In genomic region chr9:88438555-88439237, GRCm38 (mm10) we compare ENCODE assay signal across 8 mouse cellular contexts. TPM values are rescaled to one million over a fixed set of nuclear protein-coding genes. Genes with fewer than 3 reads are reported as not detected.
DNase-seq lines count a peak whose midpoint lies in the region; ATAC-seq and TF ChIP-seq lines count a peak whose summit lies in the region.

Snx14 (minus strand) TSS chr9:88438958.

- DNase-seq in CH12.LX (ENCODE audit: extremely low read depth) = peak; percentile 84
- peak; percentile 79 for DNase-seq in c-Kit-positive CD71-positive TER-119-negative erythroid progenitor cells, embryonic 14.5 days (ENCODE audit: low read depth)
- DNase-seq in forebrain, embryonic 11.5 days (ENCODE audit: low spot score) = peak; percentile 96
- peak; percentile 97 to 98 for DNase-seq in kidney, postnatal 36 days
- peak; percentile 97 for DNase-seq in telencephalon, adult 2 months (ENCODE audit: low read depth, low spot score)

- H3K4me1 ChIP-seq in CH12.LX (ENCODE audit: control insufficient read depth in 1 of 2, insufficient read depth in 2 of 2) = peaks cover 2 to 24% of the 10 kb centered on the region in 2 experiments; a peak in 3 of 4 replicates
- H3K4me1 ChIP-seq in forebrain, embryonic 11.5 days (replicated peaks; ENCODE audit: control insufficient read depth, insufficient read depth, low read length) = no peaks in the 10 kb centered on the region
- peaks cover 12% of the 10 kb centered on the region for H3K4me1 ChIP-seq in heart, embryonic 16.5 days (ENCODE audit: control insufficient read depth, insufficient read depth, low read length)
- H3K4me1 ChIP-seq in liver, embryonic 15.5 days (replicated peaks) = peaks cover 19% of the 10 kb centered on the region
- peaks cover 3% of the 10 kb centered on the region; the same call in 1 of the 2 replicates for H3K4me1 ChIP-seq in neural tube, embryonic 12.5 days

- in situ Hi-C loops in CH12.LX (cut with MboI; ENCODE audit: low pct_ligation_motif_present, low pct_unique_long_range_greater_than_20kb, low sequenced_read_pairs) = no loop called here

- H3K27me3 ChIP-seq in CH12.LX (replicated peaks) = no peaks in the 10 kb centered on the region
- no peaks in the 10 kb centered on the region for H3K27me3 ChIP-seq in forebrain, embryonic 11.5 days (ENCODE audit: control insufficient read depth, insufficient read depth, low read length)
- H3K27me3 ChIP-seq in heart, embryonic 16.5 days (ENCODE audit: control insufficient read depth, insufficient read depth, low read length) = no peaks in the 10 kb centered on the region
- H3K27me3 ChIP-seq in liver, embryonic 15.5 days = no peaks in the 10 kb centered on the region
- H3K27me3 ChIP-seq in neural tube, embryonic 12.5 days (replicated peaks) = no peaks in the 10 kb centered on the region

- peak within 1 kb of the TSS; percentile 75 for H3K9ac ChIP-seq in CH12.LX (ENCODE audit: insufficient read depth, low read depth)
- H3K9ac ChIP-seq in forebrain, embryonic 11.5 days (ENCODE audit: low read length) = peak within 1 kb of the TSS; percentile 82
- peak within 1 kb of the TSS; percentile 94 for H3K9ac ChIP-seq in heart, embryonic 16.5 days (ENCODE audit: low read length)
- H3K9ac ChIP-seq in liver, embryonic 15.5 days = peak within 1 kb of the TSS; percentile 88
- H3K9ac ChIP-seq in neural tube, embryonic 12.5 days = peak within 1 kb of the TSS; percentile 70

- no peak for TF ChIP-seq RAD21 in CH12.LX (IDR thresholded peaks at IDR 0.05; ENCODE audit: low read depth, low read length)

- no peak for TF ChIP-seq EP300 in CH12.LX (IDR thresholded peaks at IDR 0.05; ENCODE audit: low read length)

- TF ChIP-seq POLR2A in CH12.LX (IDR thresholded peaks at IDR 0.05; ENCODE audit: low read depth, low read length) = peak; percentile 74

- TF ChIP-seq CTCF in CH12.LX (conservative IDR thresholded peaks at IDR 0.05 in 1 of 2, IDR thresholded peaks at IDR 0.05 in 1 of 2; ENCODE audit: low read depth in 2 of 2, low read length in 2 of 2) = no peak

- H3K9me3 ChIP-seq in CH12.LX (replicated peaks; ENCODE audit: low read length) = no peaks in the 10 kb centered on the region
- H3K9me3 ChIP-seq in forebrain, embryonic 11.5 days (ENCODE audit: control insufficient read depth, low read length) = no peaks in the 10 kb centered on the region
- H3K9me3 ChIP-seq in heart, embryonic 16.5 days (replicated peaks; ENCODE audit: control insufficient read depth, low read length) = no peaks in the 10 kb centered on the region
- no peaks in the 10 kb centered on the region for H3K9me3 ChIP-seq in liver, embryonic 15.5 days (replicated peaks)
- no peaks in the 10 kb centered on the region for H3K9me3 ChIP-seq in neural tube, embryonic 12.5 days

- H3K27ac ChIP-seq in CH12.LX (ENCODE audit: insufficient read depth, low read depth) = peak within 1 kb of the TSS; percentile 58
- H3K27ac ChIP-seq in forebrain, embryonic 11.5 days (ENCODE audit: low read depth, low read length) = peak within 1 kb of the TSS; percentile 66; the same call in 1 of the 2 replicates
- peak within 1 kb of the TSS; percentile 95 for H3K27ac ChIP-seq in heart, embryonic 16.5 days (ENCODE audit: low read length)
- H3K27ac ChIP-seq in liver, embryonic 15.5 days (replicated peaks) = peak within 1 kb of the TSS; percentile 93
- peak within 1 kb of the TSS; percentile 57; the same call in 1 of the 2 replicates for H3K27ac ChIP-seq in neural tube, embryonic 12.5 days

- peak; percentile 98 for ATAC-seq in forebrain, embryonic 11.5 days (replicated peaks; ENCODE audit: low FRiP score)
- peak; percentile 98 for ATAC-seq in heart, embryonic 16.5 days (replicated peaks; ENCODE audit: extremely low read depth, insufficient read depth, low FRiP score)
- ATAC-seq in liver, embryonic 15.5 days (ENCODE audit: insufficient read depth) = peak; percentile 97
- ATAC-seq in neural tube, embryonic 12.5 days (ENCODE audit: low FRiP score, low read depth) = peak; percentile 97

- peak within 1 kb of the TSS; percentile 88 for H3K4me2 ChIP-seq in CH12.LX (ENCODE audit: insufficient read depth, low read depth, poor library complexity, severe bottlenecking)
- H3K4me2 ChIP-seq in forebrain, embryonic 11.5 days (ENCODE audit: low read depth, low read length, severe bottlenecking) = peak within 1 kb of the TSS; percentile 97
- peak within 1 kb of the TSS; percentile 95 for H3K4me2 ChIP-seq in heart, embryonic 16.5 days (ENCODE audit: low read depth, low read length)
- H3K4me2 ChIP-seq in liver, embryonic 15.5 days = peak within 1 kb of the TSS; percentile 97
- peak within 1 kb of the TSS; percentile 93 for H3K4me2 ChIP-seq in neural tube, embryonic 12.5 days (replicated peaks)

- peak within 1 kb of the TSS; percentile 69 to 78 (median 72) for H3K4me3 ChIP-seq in CH12.LX (replicated peaks in 1 of 3; ENCODE audit: low read depth in 2 of 3, low read length in 2 of 3, poor library complexity in 1 of 3)
- H3K4me3 ChIP-seq in forebrain, embryonic 11.5 days (ENCODE audit: low read depth, low read length) = peak within 1 kb of the TSS; percentile 70
- peak within 1 kb of the TSS; percentile 92 for H3K4me3 ChIP-seq in heart, embryonic 16.5 days (ENCODE audit: low read length)
- H3K4me3 ChIP-seq in liver, embryonic 15.5 days (replicated peaks) = peak within 1 kb of the TSS; percentile 92
- H3K4me3 ChIP-seq in neural tube, embryonic 12.5 days = peak within 1 kb of the TSS; percentile 64

- 0 out of 2 replicates have a peak, but pooled peaks cover 3% of the 10 kb centered on the region for H3K79me2 ChIP-seq in CH12.LX (replicated peaks; ENCODE audit: control insufficient read depth, extremely low read depth, insufficient read depth, poor library complexity, severe bottlenecking)

- H3K36me3 ChIP-seq in CH12.LX (replicated peaks in 1 of 2; ENCODE audit: control insufficient read depth in 1 of 2, insufficient read depth in 1 of 2, low read length in 1 of 2) = peaks cover 2 to 12% of the 10 kb centered on the region in 2 experiments
- H3K36me3 ChIP-seq in forebrain, embryonic 11.5 days (ENCODE audit: control insufficient read depth, insufficient read depth, low read length) = no peaks in the 10 kb centered on the region
- H3K36me3 ChIP-seq in heart, embryonic 16.5 days (ENCODE audit: control insufficient read depth, insufficient read depth) = peaks cover 3% of the 10 kb centered on the region; the same call in 1 of the 2 replicates
- H3K36me3 ChIP-seq in liver, embryonic 15.5 days (replicated peaks) = no peaks in the 10 kb centered on the region
- no peaks in the 10 kb centered on the region for H3K36me3 ChIP-seq in neural tube, embryonic 12.5 days

- dilution Hi-C loops in CH12.LX (cut with MboI; ENCODE audit: extremely low pct_ligation_motif_present, extremely low pct_unique_long_range_greater_than_20kb, low sequenced_read_pairs) = no loop called here

- under 1% methylated on average over 56 of the region's 62 CpGs for WGBS in forebrain, embryonic 11.5 days
- 0% methylated on average over 58 of the region's 62 CpGs for WGBS in heart, embryonic 16.5 days
- 0% methylated on average over 62 of the region's 62 CpGs for WGBS in liver, embryonic 15.5 days (ENCODE audit: insufficient replicate concordance)
- under 1% methylated on average over 62 of the region's 62 CpGs for WGBS in neural tube, embryonic 12.5 days

TF ChIP-seq in CH12.LX, 34 proteins besides CTCF, POLR2A, EP300 and RAD21 (continues in another document):
- TF ChIP-seq MXI1 (IDR thresholded peaks at IDR 0.05; ENCODE audit: low read depth, low read length) = peak; percentile 66
- no peak for TF ChIP-seq CHD1 (IDR thresholded peaks at IDR 0.05; ENCODE audit: low read depth, low read length)
- no peak for TF ChIP-seq USF2 (conservative IDR thresholded peaks at IDR 0.05; ENCODE audit: low read depth, low read length)
- TF ChIP-seq KAT2A (IDR thresholded peaks at IDR 0.05; ENCODE audit: insufficient replicate concordance, low read length) = peak; percentile 67; the same call in 1 of the 2 replicates
- peak; percentile 36; the same call in 1 of the 2 replicates for TF ChIP-seq BHLHE40 (IDR thresholded peaks at IDR 0.05; ENCODE audit: low read depth, low read length)
- TF ChIP-seq ETS1 (conservative IDR thresholded peaks at IDR 0.05; ENCODE audit: low read depth, low read length) = no peak
- 0 out of 2 replicates have a peak, but pooled peaks have one; percentile 45 for TF ChIP-seq MYC (IDR thresholded peaks at IDR 0.05; ENCODE audit: low read depth, low read length)
- TF ChIP-seq MAZ (IDR thresholded peaks at IDR 0.05; ENCODE audit: low read depth, low read length) = no peak
- TF ChIP-seq UBTF (IDR thresholded peaks at IDR 0.05; ENCODE audit: low read depth, low read length) = peak; percentile 86
- TF ChIP-seq GABPA (IDR thresholded peaks at IDR 0.05; ENCODE audit: insufficient replicate concordance, low read depth, low read length) = no peak
- peak; percentile 98 for TF ChIP-seq NRF1 (IDR thresholded peaks at IDR 0.05; ENCODE audit: low read depth, low read length)
- peak; percentile 97 for TF ChIP-seq POLR2AphosphoS2 (IDR thresholded peaks at IDR 0.05; ENCODE audit: low read depth, low read length)
- TF ChIP-seq ELF1 (IDR thresholded peaks at IDR 0.05; ENCODE audit: low read depth, low read length) = peak; percentile 85
- 0 out of 2 replicates have a peak, but pooled peaks have one; percentile 20 for TF ChIP-seq MEF2A (IDR thresholded peaks at IDR 0.05; ENCODE audit: borderline replicate concordance, low read depth, low read length)
- no peak for TF ChIP-seq JUN (IDR thresholded peaks at IDR 0.05; ENCODE audit: insufficient read depth, low read depth, low read length)
- TF ChIP-seq NELFE (IDR thresholded peaks at IDR 0.05; ENCODE audit: low read depth, low read length) = peak; percentile 67; the same call in 1 of the 2 replicates
- peak; percentile 54 for TF ChIP-seq TCF12 (IDR thresholded peaks at IDR 0.05; ENCODE audit: low read depth, low read length)
- TF ChIP-seq ZC3H11A (IDR thresholded peaks at IDR 0.05; ENCODE audit: low read depth, low read length) = no peak
- TF ChIP-seq HCFC1 (IDR thresholded peaks at IDR 0.05; ENCODE audit: low read depth, low read length) = peak; percentile 88
- TF ChIP-seq ZMIZ1 (IDR thresholded peaks at IDR 0.05; ENCODE audit: low read depth, low read length) = peak; percentile 77; the same call in 1 of the 2 replicates
- TF ChIP-seq RCOR1 (conservative IDR thresholded peaks at IDR 0.05; ENCODE audit: low read depth, low read length) = no peak
- peak; percentile 57 for TF ChIP-seq SIN3A (IDR thresholded peaks at IDR 0.05; ENCODE audit: low read length)

RNA-seq across cellular contexts. Expression of gene Snx14, which starts in this region (rescaled TPM):
- total RNA-seq in CH12.LX (2012; rRNA removed) (8.0 and 8.7 TPM in 2 replicates), CH12.LX (2014; rRNA removed) (13.9 and 17.4 TPM in 2 replicates)
- polyA plus RNA-seq in CH12.LX (2012; ENCODE audit: insufficient read length, low read depth) = 10.0 and 10.6 TPM in 2 replicates
- 21.7 and 22.8 TPM in 2 replicates for polyA plus RNA-seq in forebrain, embryonic 11.5 days (2014; fragmentation: Nextera tagmentation; extraction: Ambion mirVana)
- polyA plus RNA-seq in heart, embryonic 16.5 days (2015; fragmentation: Nextera tagmentation; extraction: Ambion mirVana) = 30.4 and 34.9 TPM in 2 replicates
- polyA plus RNA-seq in liver, embryonic 15.5 days (2015; fragmentation: Nextera tagmentation; extraction: Ambion mirVana) = 9.7 and 11.0 TPM in 2 replicates
- 20.7 and 22.3 TPM in 2 replicates for polyA plus RNA-seq in neural tube, embryonic 12.5 days (2016; fragmentation: Nextera tagmentation; extraction: Ambion mirVana)

Comparison
In these comparisons a context has a peak if more than half of its experiments do, and no peak if none do; other contexts are left out.
1. Peak in every context shown above with its lines: DNase-seq, ATAC-seq, H3K4me3 ChIP-seq and H3K27ac ChIP-seq.